Mouse (Mus musculus) right cerebral cortex, adult 2 months (tissue): ENCODE results near the gene Sgcb.
A peak's percentile ranks its signal among the peaks of the same experiment; 100 is the strongest.
"Not testable (repeated sequence)": the region's sequence is repeated elsewhere in the genome, so short reads cannot be mapped to it uniquely, and the experiment has no call there.

Source experiments
- DNase-seq, 2 experiments: peaks; one replicate each; pipeline ENCODE4 v3.0.0; 2021 to 2022; ENCODE audit warnings: low spot score in 2 of 2

Sgcb gene

DNA sequence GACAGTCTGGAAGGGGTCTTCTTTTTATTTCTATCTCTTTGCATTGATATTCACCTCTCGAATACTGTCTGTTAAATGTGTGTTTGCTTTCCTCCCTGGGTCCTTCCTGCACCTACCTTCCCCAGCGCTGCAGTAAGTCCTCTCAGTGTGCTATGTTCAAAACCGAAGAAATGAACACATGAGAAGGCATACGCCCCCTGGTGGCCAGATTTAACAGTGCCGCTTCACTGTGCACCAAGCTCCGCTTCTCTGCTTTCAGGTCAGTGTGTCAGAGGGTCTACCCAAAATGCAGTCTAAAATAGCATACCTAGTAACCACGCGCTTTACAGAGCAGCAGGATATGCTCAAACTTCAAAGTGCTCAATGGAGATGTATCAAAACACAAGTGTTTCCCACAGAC, 14.4 kb downstream of the Sgcb start:
- peak; percentile 85 to 90 for DNase-seq

DNA sequence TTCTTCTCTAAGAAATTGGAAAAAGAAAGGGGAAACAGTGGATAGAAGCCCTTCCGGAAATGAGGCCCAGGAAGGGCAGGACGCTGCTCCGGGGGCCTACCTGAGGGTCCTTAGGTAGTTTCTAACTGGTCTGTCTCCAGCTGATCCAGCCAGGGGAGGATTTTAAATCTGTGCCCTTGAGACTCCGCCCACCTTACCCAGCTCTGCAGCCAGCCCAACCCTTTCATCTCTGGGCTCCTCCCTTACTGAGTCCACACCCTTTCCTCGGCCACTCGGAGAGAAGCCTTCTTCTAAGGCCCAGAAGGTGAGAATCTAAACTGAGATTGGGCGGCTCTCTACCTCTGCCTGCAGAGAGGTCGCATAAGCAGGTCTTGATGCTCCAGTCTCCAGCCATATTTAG, 15.3 kb downstream of the Sgcb start, which contains the start of gene Lrrc66:
Lrrc66 (minus strand) TSS at position 236 of the 400 bp plus-strand sequence.
- DNase-seq = no peak

DNA sequence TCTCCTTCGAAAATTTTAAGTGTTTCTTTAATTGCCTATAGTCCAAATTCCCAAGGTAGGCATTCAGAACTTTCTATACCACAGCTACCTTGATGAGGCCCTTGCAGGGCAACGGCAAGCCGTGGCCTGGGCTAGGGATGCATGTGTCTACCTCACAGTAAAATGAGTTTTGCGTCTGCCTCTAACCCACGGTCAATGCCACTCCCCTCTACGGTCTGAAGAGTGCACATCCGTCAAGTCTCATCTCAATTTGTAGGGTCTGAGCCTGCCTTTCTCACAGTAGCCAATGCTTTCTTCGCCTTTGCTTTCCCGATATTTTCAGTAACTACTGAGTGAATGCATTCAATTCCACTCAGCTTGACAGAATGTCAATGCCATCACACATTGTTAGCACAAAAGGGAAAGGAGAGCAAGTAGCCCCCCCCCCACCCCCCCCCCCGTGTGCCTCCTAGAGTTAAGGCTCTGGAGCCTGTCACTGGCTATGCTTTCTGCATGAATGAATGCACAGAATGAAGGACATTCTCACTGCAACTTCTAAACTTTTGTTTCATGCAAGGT, 16.5 kb downstream of the Sgcb start:
- no peak for DNase-seq

DNA sequence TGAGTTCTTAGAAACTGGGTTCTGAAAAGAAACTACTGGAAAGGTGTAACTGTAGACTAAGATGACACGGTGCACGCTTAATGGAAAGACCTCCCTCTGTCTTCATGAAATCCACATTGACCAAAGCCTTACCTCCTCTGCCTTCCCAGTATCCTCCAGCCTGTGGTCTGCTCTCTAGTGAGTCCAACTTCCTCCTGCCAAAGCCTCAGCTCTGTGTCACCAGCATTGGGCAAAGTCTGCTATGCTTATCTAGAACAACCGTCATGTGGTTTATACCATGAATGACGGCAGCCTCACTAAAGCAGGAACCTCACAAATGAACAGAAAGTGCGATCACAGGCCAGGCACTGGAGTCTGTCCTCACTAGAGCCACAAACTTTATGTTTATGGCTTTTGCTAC, 17.4 kb downstream of the Sgcb start:
- DNase-seq = no peak

DNA sequence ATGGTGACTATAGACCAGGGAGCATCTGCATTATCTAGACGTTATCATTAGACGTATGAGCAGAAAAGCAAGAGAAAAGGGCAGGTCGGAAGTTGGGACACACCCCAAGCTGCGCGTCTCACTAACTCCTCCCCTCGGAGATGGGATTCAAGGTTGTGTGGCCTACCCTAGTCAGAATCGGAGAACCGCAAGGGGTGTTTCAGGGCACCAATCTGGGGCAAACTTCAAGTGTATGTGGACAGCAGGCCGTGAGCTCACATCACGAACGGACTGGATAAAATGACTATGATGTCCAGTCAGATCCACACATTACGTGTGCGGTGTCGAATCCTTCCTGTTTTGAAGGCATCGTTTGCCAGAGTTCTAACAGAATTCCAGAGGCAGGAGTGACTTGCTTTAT, 19.6 kb downstream of the Sgcb start:
- DNase-seq = no peak

DNA sequence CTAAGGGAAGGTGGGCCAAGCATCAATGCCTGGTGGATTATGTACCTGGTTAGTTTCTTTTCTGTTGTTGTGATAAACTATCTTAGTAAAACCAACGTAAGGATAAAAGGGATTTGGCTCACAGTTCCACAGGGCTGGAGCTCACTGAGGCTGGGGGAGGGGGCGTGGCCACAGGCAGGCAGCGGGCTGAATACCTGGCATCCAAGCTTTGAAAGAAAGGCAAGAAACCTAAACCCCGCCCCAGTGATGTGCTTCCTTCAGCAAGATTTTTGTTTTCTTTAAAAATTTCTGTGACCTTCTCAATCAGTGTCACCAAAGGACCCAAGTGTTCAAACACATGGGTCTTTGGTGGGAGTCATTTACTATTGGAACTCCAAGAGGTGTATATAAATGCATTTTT, 20.0 kb downstream of the Sgcb start:
- no peak for DNase-seq

DNA sequence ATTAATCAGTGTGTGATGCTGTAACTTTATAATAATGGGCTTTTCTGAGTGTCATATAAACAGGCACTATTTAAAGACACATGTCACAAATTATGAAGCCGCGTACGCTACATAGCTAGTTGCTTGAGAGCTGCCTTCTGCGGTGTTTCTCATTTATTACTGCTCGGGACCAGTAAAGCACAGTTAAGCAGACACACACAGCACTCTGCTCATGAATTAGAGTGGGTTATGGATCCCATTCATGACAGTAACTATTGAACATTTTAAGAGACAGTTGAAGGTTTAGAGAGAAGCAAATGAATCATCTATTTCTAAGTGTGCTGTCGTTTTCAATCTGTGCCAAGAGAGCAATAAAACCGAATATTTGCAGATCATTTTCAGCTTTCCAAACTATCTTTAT, 20.7 kb downstream of the Sgcb start:
- DNase-seq = no peak

DNA sequence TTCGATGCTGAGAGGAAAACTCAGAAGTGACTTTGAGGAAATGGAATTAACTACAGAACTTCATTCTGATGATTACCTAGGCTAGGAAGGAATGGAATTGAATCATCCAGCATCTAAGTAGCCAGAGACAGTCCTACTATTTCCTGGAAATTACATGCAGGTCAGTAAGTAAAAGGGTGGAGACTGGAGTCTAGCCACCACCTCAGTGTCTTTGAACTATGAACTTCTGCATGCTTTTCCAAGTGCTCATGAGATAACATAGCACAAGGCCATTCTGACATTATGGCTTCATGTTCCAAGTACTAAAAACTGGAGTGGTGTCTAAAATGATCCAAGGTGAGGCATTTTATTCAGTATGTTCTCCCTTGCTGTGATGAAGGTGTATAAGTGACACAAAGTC, 22.1 kb downstream of the Sgcb start:
- no peak for DNase-seq

DNA sequence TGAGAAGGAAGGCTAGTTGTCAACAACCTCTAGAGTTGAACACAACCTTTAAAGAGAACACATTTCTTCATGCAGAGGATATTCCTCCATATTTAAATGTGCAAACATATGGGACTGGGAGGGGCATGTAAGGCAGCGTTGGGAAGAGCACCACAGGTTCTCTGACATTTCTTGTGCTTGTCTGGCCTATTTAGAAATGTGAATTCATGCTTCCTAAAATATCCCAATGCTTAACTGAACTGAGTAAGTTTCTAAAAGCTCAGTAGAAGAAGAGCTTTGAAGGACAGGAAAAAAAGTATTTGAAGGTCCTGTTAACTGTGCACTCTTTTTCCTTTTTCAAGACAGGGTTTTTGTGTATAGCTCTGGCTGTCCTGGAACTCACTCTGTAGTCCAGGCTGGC, 28.6 kb downstream of the Sgcb start:
- no peak for DNase-seq

DNA sequence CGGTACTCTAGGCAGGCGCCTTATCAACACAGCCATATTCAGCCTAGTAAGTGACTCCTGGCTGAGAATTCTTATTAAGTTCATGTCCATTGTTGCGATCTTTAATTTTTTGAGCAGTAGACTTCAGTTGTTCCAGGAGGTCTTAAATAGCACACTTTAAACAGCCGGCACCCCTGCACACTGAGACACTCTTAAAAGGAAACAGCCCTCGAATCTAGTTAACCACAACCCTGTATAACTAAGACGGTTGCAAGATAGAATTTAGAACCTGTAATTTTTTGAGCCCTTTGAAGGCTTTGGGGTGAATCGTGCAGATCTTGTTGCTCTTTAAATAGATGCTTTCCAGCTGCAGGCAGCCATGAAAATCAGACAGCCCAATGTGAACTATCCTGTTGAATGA, 32.4 kb downstream of the Sgcb start:
- no peak for DNase-seq

DNA sequence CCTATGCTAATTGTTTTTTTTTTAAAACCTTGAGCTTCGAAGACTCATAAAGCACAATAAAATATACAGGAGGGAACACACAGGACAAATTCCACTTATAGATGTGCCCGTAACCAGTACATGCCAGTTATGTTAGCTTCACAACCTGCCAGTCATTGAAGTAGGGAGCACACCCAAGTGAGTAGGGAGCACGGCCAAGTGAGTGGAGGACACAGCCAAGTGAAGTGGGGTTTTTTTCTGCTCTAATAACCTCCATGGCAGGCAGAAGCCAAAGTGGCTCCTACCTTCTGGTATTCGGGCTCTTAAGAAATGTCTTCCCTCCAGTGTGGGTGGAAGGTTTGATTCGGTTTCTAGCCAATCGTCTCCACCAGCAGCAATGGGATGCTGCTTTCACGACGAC, 34.3 kb downstream of the Sgcb start:
- no peak for DNase-seq

DNA sequence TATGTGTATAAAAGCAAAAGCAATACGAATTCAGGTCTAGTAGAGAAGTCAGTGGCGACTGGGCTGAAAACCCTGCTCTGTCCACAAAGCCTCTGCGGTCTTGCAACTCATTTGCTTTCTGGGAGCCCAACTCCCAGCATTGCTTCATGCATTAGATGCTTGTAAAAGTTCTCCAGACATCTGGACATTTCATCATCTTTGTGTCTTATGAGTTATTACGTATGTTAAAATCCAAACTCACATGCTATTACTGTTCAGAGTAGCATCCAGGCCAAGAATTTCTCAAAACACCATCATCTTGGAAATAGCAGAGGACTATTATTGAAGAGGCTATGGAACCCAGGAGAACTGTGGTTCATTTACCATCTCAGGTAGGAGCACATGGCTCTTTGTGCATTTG, 36.5 kb downstream of the Sgcb start:
- DNase-seq = no peak

DNA sequence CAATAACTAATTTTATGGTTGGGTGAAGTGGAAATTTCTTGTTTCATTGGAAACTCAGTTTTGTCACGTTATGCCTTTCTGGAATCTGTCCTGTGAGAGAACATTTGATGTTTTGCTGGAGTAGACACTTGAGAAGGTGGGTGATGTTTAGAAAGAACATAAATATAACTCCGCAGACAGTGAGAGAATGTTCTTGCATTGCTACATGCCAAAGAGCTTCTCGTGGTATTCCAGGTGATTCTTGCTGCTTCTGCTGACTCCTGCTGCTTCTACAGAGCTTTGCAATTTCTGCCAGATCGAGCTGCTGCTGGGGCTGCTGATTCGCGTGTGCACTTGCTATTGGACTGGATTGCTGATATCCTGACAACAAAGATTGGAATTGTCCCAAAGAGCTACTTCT, 42.6 kb downstream of the Sgcb start:
- no peak for DNase-seq

DNA sequence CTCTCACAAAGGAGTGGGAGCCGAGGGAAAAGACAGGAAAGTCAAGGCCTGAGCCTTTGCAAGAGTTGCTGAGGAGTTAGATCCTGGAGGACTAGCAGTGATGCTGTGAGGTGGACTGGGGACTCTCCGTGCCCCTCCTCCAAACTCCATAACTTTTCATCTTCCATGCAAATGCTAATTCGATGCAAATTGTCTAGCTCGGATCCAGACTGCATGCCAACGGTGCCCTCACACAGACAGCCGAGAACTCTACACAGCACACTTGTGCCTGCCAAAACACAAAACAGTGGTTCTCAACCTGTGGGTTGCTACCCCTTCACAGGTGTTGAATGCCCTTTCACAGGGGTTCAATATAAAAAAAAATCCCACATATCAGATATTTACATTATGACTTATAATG, 43.0 kb downstream of the Sgcb start:
- DNase-seq = no peak

DNA sequence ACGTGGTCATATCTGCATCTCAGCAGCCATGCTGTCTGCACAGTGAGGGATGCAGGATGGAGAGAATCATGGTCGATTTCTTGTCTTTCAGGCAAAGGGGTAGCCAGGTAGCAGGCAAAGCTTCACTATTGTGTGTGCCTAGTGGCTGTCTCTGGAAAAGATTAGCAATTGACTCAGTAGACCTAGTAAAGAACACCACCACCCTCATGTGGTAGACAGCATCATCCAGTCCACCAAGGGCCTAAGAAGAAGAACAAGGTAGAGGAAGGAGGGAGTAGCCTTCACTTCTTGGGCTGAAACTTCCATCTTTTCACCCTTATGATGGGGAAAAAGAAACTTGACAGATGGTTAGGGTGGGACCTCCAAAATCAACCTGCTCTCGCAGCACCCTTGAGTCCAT, 44.7 kb downstream of the Sgcb start:
- DNase-seq = no peak

DNA sequence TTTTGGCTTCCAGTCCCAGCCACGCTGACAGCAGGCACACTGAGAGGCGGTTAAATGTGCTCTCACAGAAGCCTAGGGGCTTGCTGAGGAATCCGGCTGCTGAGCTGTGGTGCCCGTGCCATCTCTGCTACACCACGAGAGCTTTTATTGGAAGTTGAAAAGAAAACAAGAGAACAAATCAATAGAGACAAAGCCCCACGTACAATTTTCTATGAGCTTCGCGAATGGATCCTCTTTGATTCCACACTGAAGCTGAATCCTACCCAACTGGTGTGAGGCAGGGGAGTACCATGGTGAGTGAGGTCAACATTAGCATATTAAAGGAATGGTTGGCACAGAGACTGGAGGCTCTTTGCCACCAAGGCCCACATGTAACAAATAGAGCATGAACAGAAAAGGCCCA, 46.2 kb downstream of the Sgcb start:
- DNase-seq = no peak

DNA sequence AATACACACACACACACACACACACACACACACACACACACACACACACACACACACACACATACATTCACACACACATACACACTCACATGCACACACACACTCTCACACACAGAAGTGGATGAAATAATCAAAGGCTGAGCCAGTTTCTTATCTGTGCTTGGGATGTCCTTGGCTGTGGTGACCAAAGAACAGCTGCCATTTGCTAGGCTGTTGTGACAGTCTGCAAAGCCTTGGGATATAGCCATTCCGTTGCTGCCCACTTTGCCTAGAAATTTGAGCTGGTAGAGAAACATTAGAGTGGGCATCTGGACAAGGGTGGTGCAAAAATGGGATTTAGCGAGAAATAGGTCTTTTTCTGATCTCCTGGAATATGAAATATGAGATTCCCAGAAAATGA, 47.6 kb downstream of the Sgcb start:
- no peak for DNase-seq

DNA sequence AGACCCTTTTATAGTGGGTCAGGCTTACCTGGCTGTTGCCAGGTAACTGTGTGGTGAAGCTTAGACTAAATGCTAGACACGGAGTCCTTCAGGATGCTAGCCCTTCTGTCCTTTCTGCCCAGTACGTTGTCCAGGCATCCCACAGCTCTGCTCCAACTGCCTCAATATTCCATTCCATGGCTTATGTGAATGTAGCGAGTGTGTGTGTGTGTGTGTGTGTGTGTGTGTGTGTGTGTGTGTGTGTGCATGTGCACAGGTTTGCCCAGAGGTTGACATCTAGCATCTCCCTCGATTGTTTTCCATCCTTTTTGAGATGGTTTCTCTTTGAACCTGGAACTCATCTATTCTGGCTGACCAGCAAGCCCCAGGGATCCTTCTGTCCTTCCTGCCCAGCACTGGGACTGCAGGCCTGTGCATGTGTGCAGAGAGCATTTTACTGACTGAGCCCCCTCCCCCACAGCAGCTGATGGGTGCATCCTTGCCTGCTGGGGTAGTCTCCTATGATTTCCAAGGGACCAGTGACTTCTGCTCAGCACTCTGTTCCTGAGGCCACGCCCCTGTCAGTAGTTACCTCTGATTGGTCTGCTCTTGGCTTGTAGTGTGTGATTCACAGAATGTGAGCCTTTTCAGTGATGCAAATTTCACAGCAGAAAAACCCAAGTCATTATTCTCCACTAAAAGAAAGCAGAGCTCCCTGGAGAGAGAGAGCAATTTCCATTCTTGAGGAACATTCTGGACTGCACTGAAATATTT, 48.5 kb downstream of the Sgcb start:
- DNase-seq = no peak

DNA sequence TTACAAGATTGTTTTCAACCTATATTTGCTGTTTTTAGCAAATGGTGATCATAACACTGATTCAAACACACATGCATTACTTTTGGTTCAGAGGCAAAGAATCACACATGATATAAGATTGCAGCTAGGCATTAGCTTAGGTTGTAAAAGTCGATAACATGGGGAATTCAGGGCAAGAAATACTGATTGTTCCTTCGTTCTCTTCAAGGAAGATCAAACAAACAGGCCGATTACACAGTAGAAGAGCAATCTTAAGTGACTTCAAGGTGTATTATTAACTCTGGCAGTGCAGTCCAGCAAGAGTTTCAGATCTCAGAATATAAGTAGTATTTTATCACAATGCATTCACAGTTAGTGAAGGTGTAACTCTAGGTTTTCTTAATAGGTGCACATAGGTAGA, 60.5 kb downstream of the Sgcb start:
- DNase-seq = no peak

DNA sequence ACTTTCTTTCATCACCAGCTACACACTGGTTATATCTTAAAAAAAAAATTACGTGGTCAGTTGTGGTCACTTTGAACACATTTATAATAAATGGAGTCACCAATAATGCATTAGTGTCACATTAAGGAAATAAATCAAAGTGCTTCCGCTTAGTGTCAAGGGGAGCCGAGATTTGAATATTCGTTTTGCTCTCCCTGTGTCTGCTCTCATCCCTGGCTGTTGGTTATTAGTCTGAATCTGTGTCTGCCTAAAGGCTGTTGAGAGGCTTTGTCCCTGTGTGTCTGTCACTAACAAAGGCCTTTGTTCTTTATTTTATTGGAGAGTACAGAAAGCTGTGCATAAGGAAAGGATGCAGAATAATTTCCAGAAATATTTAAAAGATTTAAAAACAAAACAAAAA, 61.0 kb downstream of the Sgcb start:
- no peak for DNase-seq

DNA sequence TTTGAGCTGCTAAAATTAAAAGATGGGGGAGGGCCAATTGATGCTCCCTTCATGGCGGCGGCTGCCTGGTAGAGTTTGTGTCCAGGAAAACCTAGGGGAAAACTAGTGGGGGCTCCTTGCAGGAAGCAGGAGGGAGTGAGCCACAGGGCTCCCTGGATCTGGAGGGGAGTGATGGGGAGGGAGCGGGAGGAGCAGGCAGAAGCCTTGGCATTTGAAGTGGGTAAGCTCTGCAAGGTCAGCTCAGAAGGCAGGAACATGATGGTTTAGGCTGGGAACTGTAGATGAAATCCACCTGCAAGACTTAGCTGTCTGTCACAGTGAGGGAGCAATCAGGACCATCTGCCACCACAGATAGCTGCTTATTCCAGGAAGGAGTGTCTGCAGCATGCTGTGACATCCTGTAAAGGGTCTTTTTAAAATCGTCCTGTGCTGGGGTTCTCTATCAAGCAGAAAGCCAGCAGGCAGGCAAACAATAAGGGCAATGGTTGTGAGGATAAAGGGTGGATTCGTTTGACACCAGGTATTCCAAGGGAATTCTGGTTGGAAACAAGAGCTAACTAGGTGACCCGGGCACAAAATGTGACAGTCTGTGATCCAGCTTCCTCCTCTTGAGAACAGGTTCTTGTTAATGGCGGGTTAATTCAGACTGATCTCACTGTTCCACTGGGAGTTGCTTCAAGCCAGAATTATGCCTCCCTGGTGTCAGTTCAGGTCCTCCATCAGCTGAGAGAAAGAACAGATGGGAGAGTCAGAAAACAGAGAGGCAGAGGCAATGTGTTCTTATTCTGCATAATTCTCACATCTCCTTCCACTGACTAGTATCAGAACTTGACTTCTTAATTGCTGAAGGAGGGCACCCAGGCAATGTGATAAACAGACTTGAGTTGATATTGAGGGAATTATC, 62.1 kb downstream of the Sgcb start:
- no peak for DNase-seq

DNA sequence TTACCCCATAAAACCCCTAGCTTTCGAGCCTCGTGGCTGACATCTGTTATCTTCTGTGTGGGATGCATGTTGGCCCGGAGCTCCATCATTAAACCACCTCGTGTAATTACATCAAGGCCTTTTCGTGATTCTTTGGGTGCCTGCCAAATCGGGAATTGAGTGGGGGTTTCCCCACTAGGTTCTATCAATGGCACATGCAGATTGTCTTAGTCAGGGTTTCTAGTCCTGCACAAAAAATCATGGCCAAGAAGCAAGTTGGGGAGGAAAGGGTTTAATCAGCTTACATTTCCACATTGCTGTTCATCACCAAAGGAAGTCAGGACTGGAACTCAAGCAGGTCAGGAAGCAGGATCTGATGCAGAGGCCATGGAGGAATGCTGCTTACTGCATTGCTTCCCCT, 63.6 kb downstream of the Sgcb start:
- DNase-seq = not testable (repeated sequence)
